Mouse (Mus musculus): ENCODE data around the gene Mta1. TPM values are rescaled to one million over a fixed set of nuclear protein-coding genes. Genes with fewer than 3 reads are reported as not detected.

Mta1 gene
- total and polyA plus RNA-seq, 3 experiments = 48.5 to 489 (median 277) TPM

GRCm38 (mm10) chr12:113148381-113149035, 50.4 kb downstream of the Mta1 start:
- peak overlapping the region; percentile 60; the same call in 1 of the 2 replicates for H3K4me3 ChIP-seq (ENCODE audit: low read depth, low read length)
- DNase-seq (ENCODE audit: low spot score) = peak; percentile 88
- TF ChIP-seq GATA1 (IDR thresholded peaks at IDR 0.05; ENCODE audit: borderline replicate concordance, low read length) (no peak), GATA2 (IDR thresholded peaks at IDR 0.05; ENCODE audit: borderline replicate concordance, low read depth, low read length) (no peak), POLR2AphosphoS5 (IDR thresholded peaks at IDR 0.05; ENCODE audit: insufficient replicate concordance, low read depth, low read length) (no peak), CTCF (IDR thresholded peaks at IDR 0.05; ENCODE audit: low read depth, low read length) (peak; percentile 13; the same call in 1 of the 2 replicates), TAL1 (conservative IDR thresholded peaks at IDR 0.05; ENCODE audit: low read depth, low read length) (no peak)
- H3K9me3 ChIP-seq (replicated peaks) = no peaks in the 10 kb centered on the region
- H3K4me1 ChIP-seq (ENCODE audit: insufficient read depth, low read depth, low read length) = peaks cover 93% of the 10 kb centered on the region
- peaks cover 17% of the 10 kb centered on the region for H3K36me3 ChIP-seq (replicated peaks)
- H3K27me3 ChIP-seq (ENCODE audit: insufficient read depth, low read length) = peaks cover 39% of the 10 kb centered on the region
- ATAC-seq (ENCODE audit: extremely low read depth, insufficient number of reproducible peaks, low FRiP score, poor library complexity, severe bottlenecking) = peak; percentile 47

GRCm38 (mm10) chr12:113149341-113149740, 51.3 kb downstream of the Mta1 start:
- Histone ChIP-seq H3K27me3 (ENCODE audit: insufficient read depth, low read length) (peaks cover 32% of the 10 kb centered on the region), H3K4me3 (ENCODE audit: low read depth, low read length) (no peak overlapping the region), H3K9me3 (replicated peaks) (no peaks in the 10 kb centered on the region), H3K4me1 (ENCODE audit: insufficient read depth, low read depth, low read length) (peaks cover 97% of the 10 kb centered on the region), H3K36me3 (replicated peaks) (peaks cover 23% of the 10 kb centered on the region)
- ATAC-seq (ENCODE audit: extremely low read depth, insufficient number of reproducible peaks, low FRiP score, poor library complexity, severe bottlenecking) (no peak), DNase-seq (ENCODE audit: low spot score) (no peak)
- TF ChIP-seq GATA2 (IDR thresholded peaks at IDR 0.05; ENCODE audit: borderline replicate concordance, low read depth, low read length) (no peak), CTCF (IDR thresholded peaks at IDR 0.05; ENCODE audit: low read depth, low read length) (no peak), POLR2AphosphoS5 (IDR thresholded peaks at IDR 0.05; ENCODE audit: insufficient replicate concordance, low read depth, low read length) (no peak), TAL1 (conservative IDR thresholded peaks at IDR 0.05; ENCODE audit: low read depth, low read length) (no peak), GATA1 (IDR thresholded peaks at IDR 0.05; ENCODE audit: borderline replicate concordance, low read length) (no peak)

GRCm38 (mm10) chr12:113149896-113150295, 51.8 kb downstream of the Mta1 start:
- H3K4me1 ChIP-seq (ENCODE audit: insufficient read depth, low read depth, low read length) = peaks cover 98% of the 10 kb centered on the region
- peaks cover 20% of the 10 kb centered on the region for H3K36me3 ChIP-seq (replicated peaks)
- H3K9me3 ChIP-seq (replicated peaks) = no peaks in the 10 kb centered on the region
- peaks cover 32% of the 10 kb centered on the region for H3K27me3 ChIP-seq (ENCODE audit: insufficient read depth, low read length)
- H3K4me3 ChIP-seq (ENCODE audit: low read depth, low read length) = no peak overlapping the region
- ATAC-seq (ENCODE audit: extremely low read depth, insufficient number of reproducible peaks, low FRiP score, poor library complexity, severe bottlenecking) (no peak), DNase-seq (ENCODE audit: low spot score) (no peak)
- TF ChIP-seq GATA1 (IDR thresholded peaks at IDR 0.05; ENCODE audit: borderline replicate concordance, low read length) (no peak), TAL1 (conservative IDR thresholded peaks at IDR 0.05; ENCODE audit: low read depth, low read length) (no peak), GATA2 (IDR thresholded peaks at IDR 0.05; ENCODE audit: borderline replicate concordance, low read depth, low read length) (no peak), POLR2AphosphoS5 (IDR thresholded peaks at IDR 0.05; ENCODE audit: insufficient replicate concordance, low read depth, low read length) (no peak), CTCF (IDR thresholded peaks at IDR 0.05; ENCODE audit: low read depth, low read length) (no peak)

GRCm38 (mm10) chr12:113150591-113150990, 52.5 kb downstream of the Mta1 start:
- Histone ChIP-seq H3K36me3 (replicated peaks) (peaks cover 16% of the 10 kb centered on the region), H3K27me3 (ENCODE audit: insufficient read depth, low read length) (peaks cover 32% of the 10 kb centered on the region), H3K4me1 (ENCODE audit: insufficient read depth, low read depth, low read length) (peaks cover 99% of the 10 kb centered on the region), H3K4me3 (ENCODE audit: low read depth, low read length) (no peak overlapping the region), H3K9me3 (replicated peaks) (no peaks in the 10 kb centered on the region)
- ATAC-seq (ENCODE audit: extremely low read depth, insufficient number of reproducible peaks, low FRiP score, poor library complexity, severe bottlenecking) (no peak), DNase-seq (ENCODE audit: low spot score) (no peak)
- TF ChIP-seq POLR2AphosphoS5 (IDR thresholded peaks at IDR 0.05; ENCODE audit: insufficient replicate concordance, low read depth, low read length) = no peak
- no peak for TF ChIP-seq TAL1 (conservative IDR thresholded peaks at IDR 0.05; ENCODE audit: low read depth, low read length)
- TF ChIP-seq GATA1 (IDR thresholded peaks at IDR 0.05; ENCODE audit: borderline replicate concordance, low read length) = no peak
- TF ChIP-seq CTCF (IDR thresholded peaks at IDR 0.05; ENCODE audit: low read depth, low read length) = no peak
- no peak for TF ChIP-seq GATA2 (IDR thresholded peaks at IDR 0.05; ENCODE audit: borderline replicate concordance, low read depth, low read length)

- H3K9me3 ChIP-seq (replicated peaks) = no peaks in the 10 kb centered on the region
- no peak for DNase-seq (ENCODE audit: low spot score)
- H3K27me3 ChIP-seq (ENCODE audit: insufficient read depth, low read length) = peaks cover 32% of the 10 kb centered on the region
- ATAC-seq (ENCODE audit: extremely low read depth, insufficient number of reproducible peaks, low FRiP score, poor library complexity, severe bottlenecking) = no peak
- peaks cover 16% of the 10 kb centered on the region for H3K36me3 ChIP-seq (replicated peaks)
- H3K4me3 ChIP-seq (ENCODE audit: low read depth, low read length) = no peak overlapping the region; the same call in 1 of the 2 replicates
- TF ChIP-seq TAL1 (conservative IDR thresholded peaks at IDR 0.05; ENCODE audit: low read depth, low read length) = no peak
- TF ChIP-seq GATA1 (IDR thresholded peaks at IDR 0.05; ENCODE audit: borderline replicate concordance, low read length) = no peak
- no peak for TF ChIP-seq POLR2AphosphoS5 (IDR thresholded peaks at IDR 0.05; ENCODE audit: insufficient replicate concordance, low read depth, low read length)
- TF ChIP-seq CTCF (IDR thresholded peaks at IDR 0.05; ENCODE audit: low read depth, low read length) = no peak
- TF ChIP-seq GATA2 (IDR thresholded peaks at IDR 0.05; ENCODE audit: borderline replicate concordance, low read depth, low read length) = no peak
- H3K4me1 ChIP-seq (ENCODE audit: insufficient read depth, low read depth, low read length) = peaks cover 97% of the 10 kb centered on the region
These were observed 53.0 kb downstream of the Mta1 start for GRCm38 (mm10) chr12:113151046-113151445.

DNA sequence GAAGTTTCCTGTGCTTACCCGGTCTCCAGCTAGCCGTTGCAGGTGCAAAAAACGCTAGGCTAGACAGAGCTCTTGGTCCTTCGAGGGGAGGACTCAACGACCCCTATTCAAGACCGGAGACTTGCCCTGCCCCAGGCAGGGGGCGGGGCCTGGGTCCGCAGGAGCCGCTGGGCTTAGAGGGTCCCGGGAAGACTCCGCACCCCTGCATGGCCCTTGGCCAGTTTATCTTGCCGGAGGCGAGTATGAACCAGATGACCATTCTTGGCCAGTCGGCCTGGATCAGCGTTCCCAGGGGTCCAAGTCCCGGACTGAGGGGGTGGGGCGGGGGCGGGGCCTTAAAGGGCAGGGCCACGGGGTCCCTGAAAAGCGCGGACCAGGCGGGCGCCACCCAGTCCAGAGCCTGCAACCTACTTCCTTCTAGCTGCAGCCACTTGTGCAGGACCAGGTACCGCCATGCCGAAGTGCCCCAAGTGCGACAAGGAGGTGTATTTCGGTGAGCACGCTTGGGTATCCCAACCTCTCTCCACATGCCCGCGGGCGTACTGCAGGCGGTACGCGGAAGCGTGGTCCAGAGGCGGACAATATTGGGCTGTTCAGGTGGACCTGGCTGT, 53.7 kb downstream of the Mta1 start:
- ATAC-seq (ENCODE audit: extremely low read depth, insufficient number of reproducible peaks, low FRiP score, poor library complexity, severe bottlenecking) = no peak
- peaks cover 26% of the 10 kb centered on the region for H3K27me3 ChIP-seq (ENCODE audit: insufficient read depth, low read length)
- H3K4me1 ChIP-seq (ENCODE audit: insufficient read depth, low read depth, low read length) = peaks cover 94% of the 10 kb centered on the region
- TF ChIP-seq POLR2AphosphoS5 (IDR thresholded peaks at IDR 0.05; ENCODE audit: insufficient replicate concordance, low read depth, low read length) = no peak
- no peak for TF ChIP-seq TAL1 (conservative IDR thresholded peaks at IDR 0.05; ENCODE audit: low read depth, low read length)
- no peak for TF ChIP-seq CTCF (IDR thresholded peaks at IDR 0.05; ENCODE audit: low read depth, low read length)
- no peak for TF ChIP-seq GATA2 (IDR thresholded peaks at IDR 0.05; ENCODE audit: borderline replicate concordance, low read depth, low read length)
- no peak for TF ChIP-seq GATA1 (IDR thresholded peaks at IDR 0.05; ENCODE audit: borderline replicate concordance, low read length)
- no peaks in the 10 kb centered on the region for H3K9me3 ChIP-seq (replicated peaks)
- peak overlapping the region; percentile 75 for H3K4me3 ChIP-seq (ENCODE audit: low read depth, low read length)
- DNase-seq (ENCODE audit: low spot score) = peak; percentile 83
- peaks cover 16% of the 10 kb centered on the region for H3K36me3 ChIP-seq (replicated peaks)
